Comparison of ENCODE assay signal across 32 mouse cellular contexts in genomic region chr5:125545090-125545489, GRCm38 (mm10). TPM values are rescaled to one million over a fixed set of nuclear protein-coding genes. Genes with fewer than 3 reads are reported as not detected.
DNase-seq lines count a peak whose midpoint lies in the region; ATAC-seq and TF ChIP-seq lines count a peak whose summit lies in the region.
"Had no signal": no experiment of that assay in that cellular context is flagged by ENCODE, and none has a peak within 500 bp of the region (broad histone marks: within the 10 kb centered on the region; RNA-seq: fewer than 3 reads in every experiment).

No protein-coding gene starts in this region.

- intact Hi-C loops in heart, adult 2 months (cut with DNase I) = no loop called here

- TF ChIP-seq EP300 in heart, adult 2 months (IDR thresholded peaks at IDR 0.05; ENCODE audit: insufficient read depth, low read depth, low read length) = no peak

- H3K9me3 ChIP-seq in lung, embryonic 14.5 days (ENCODE audit: low read depth, low read length) = no peaks in the 10 kb centered on the region
- H3K9me3 ChIP-seq: embryonic facial prominence, embryonic 15.5 days; kidney, embryonic 15.5 days; limb, embryonic 10.5 days; midbrain, embryonic 13.5 days; neural tube, embryonic 13.5 days; stomach, embryonic 15.5 days had no signal

- no peak for DNase-seq in heart, adult 2 months
- DNase-seq in heart, adult 18-20 months = no peak
- no peak for DNase-seq in lung, embryonic 14.5 days
- no peak for DNase-seq in lung, postnatal 10 days
- DNase-seq in R1 (ENCODE audit: low read depth, low spot score) = peak; percentile 82
- DNase-seq in c-Kit-positive CD71-positive TER-119-positive erythroid progenitor cells, embryonic 14.5 days (ENCODE audit: low spot score) = no peak
- no peak for DNase-seq in ovary, adult 18-20 months (ENCODE audit: low spot score)
- DNase-seq: adrenal gland, postnatal 14 days; cerebellum, adult 11 months; cerebellum, adult 9-11 months; gastrocnemius, postnatal 25 days; kidney, adult 11 months; kidney, postnatal 4 days; lung, adult 2 months; lung, postnatal 36 days; right cerebral cortex, adult 18-20 months; right cerebral cortex, postnatal 4 days had no signal

- H3K27me3 ChIP-seq in heart, adult 2 months (ENCODE audit: control insufficient read depth, insufficient read depth, low read length) = peaks cover 8% of the 10 kb centered on the region; the same call in 1 of the 2 replicates
- 0 out of 2 replicates have a peak, but pooled peaks cover 5% of the 10 kb centered on the region for H3K27me3 ChIP-seq in lung, embryonic 14.5 days (ENCODE audit: insufficient read depth, low read length)
- H3K27me3 ChIP-seq: midbrain, embryonic 13.5 days; stomach, embryonic 15.5 days had no signal

- no peak overlapping the region for H3K4me2 ChIP-seq in lung, embryonic 14.5 days
- H3K4me2 ChIP-seq: embryonic facial prominence, embryonic 15.5 days; heart, embryonic 11.5 days; kidney, embryonic 15.5 days; midbrain, embryonic 13.5 days; neural tube, embryonic 13.5 days; stomach, embryonic 15.5 days had no signal

- peak; percentile 14; the same call in 1 of the 2 replicates for TF ChIP-seq CTCF in heart, adult 2 months (IDR thresholded peaks at IDR 0.05)
- peak; percentile 23 for TF ChIP-seq CTCF in lung, embryonic 14.5 days (IDR thresholded peaks at IDR 0.05; ENCODE audit: low read depth)

- H3K4me3 ChIP-seq in heart, adult 2 months = no peak overlapping the region
- no peak overlapping the region for H3K4me3 ChIP-seq in lung, embryonic 14.5 days (ENCODE audit: low read depth, low read length)
- H3K4me3 ChIP-seq: embryonic facial prominence, embryonic 15.5 days; hindbrain, embryonic 10.5 days; kidney, embryonic 15.5 days; limb, embryonic 10.5 days; megakaryocyte, embryonic 14.5 days; midbrain, embryonic 13.5 days; neural tube, embryonic 13.5 days; stomach, embryonic 15.5 days had no signal

- H3K4me1 ChIP-seq in heart, adult 2 months (ENCODE audit: control insufficient read depth, insufficient read depth, low read length) = no peaks in the 10 kb centered on the region
- no peaks in the 10 kb centered on the region for H3K4me1 ChIP-seq in lung, embryonic 14.5 days (ENCODE audit: insufficient read depth)
- H3K4me1 ChIP-seq: megakaryocyte, embryonic 14.5 days; stomach, embryonic 15.5 days had no signal

- H3K27ac ChIP-seq in heart, adult 2 months = no peak overlapping the region
- no peak overlapping the region for H3K27ac ChIP-seq in lung, embryonic 14.5 days (ENCODE audit: low read depth)
- H3K27ac ChIP-seq: embryonic facial prominence, embryonic 15.5 days; hindbrain, embryonic 10.5 days; kidney, embryonic 15.5 days; limb, embryonic 10.5 days; midbrain, embryonic 13.5 days; neural tube, embryonic 13.5 days; stomach, embryonic 15.5 days had no signal

- 92% methylated on average over 2 of the region's 2 CpGs for WGBS in heart, adult 2 months
- WGBS in lung, embryonic 14.5 days = 95% methylated on average over 2 of the region's 2 CpGs

- no peaks in the 10 kb centered on the region for H3K79me2 ChIP-seq in heart, adult 2 months (replicated peaks; ENCODE audit: control insufficient read depth, insufficient read depth, low read length)

- no peaks in the 10 kb centered on the region for H3K36me3 ChIP-seq in heart, adult 2 months (ENCODE audit: control insufficient read depth, insufficient read depth, low read length)
- H3K36me3 ChIP-seq in lung, embryonic 14.5 days (ENCODE audit: insufficient read depth) = no peaks in the 10 kb centered on the region
- H3K36me3 ChIP-seq: embryonic facial prominence, embryonic 15.5 days; hindbrain, embryonic 10.5 days; kidney, embryonic 15.5 days; limb, embryonic 10.5 days; midbrain, embryonic 13.5 days; neural tube, embryonic 13.5 days; stomach, embryonic 15.5 days had no signal

- TF ChIP-seq POLR2A in heart, adult 2 months (IDR thresholded peaks at IDR 0.05; ENCODE audit: insufficient read depth, low read depth, low read length) = no peak

- H3K9ac ChIP-seq in heart, adult 2 months (ENCODE audit: low read depth, low read length) = no peak overlapping the region
- no peak overlapping the region for H3K9ac ChIP-seq in lung, embryonic 14.5 days
- H3K9ac ChIP-seq: embryonic facial prominence, embryonic 15.5 days; kidney, embryonic 15.5 days; midbrain, embryonic 13.5 days; neural tube, embryonic 13.5 days; stomach, embryonic 15.5 days had no signal

- no peak for ATAC-seq in lung, embryonic 14.5 days (ENCODE audit: insufficient read depth)
- ATAC-seq: CD4-positive, CD25-positive, alpha-beta regulatory T cell, adult 4 months; forebrain, embryonic 16.5 days; midbrain, embryonic 13.5 days had no signal

RNA-seq across cellular contexts. Expression of gene Tmem132b, which starts 13.5 kb away (rescaled TPM):
- not detected for total RNA-seq in heart, adult 2 months (2021)
- not detected in 2 replicates for polyA plus RNA-seq in heart, adult 2 months (2012; rRNA removed)
- total RNA-seq in heart, adult 18-20 months (2021) = not detected
- polyA plus RNA-seq in lung, embryonic 14.5 days (2014; fragmentation: Nextera tagmentation; extraction: Ambion mirVana) = not detected in 2 replicates
- total RNA-seq: common myeloid progenitor, adult 5-6 weeks; liver, adult 2 months had no signal
- polyA plus RNA-seq: heart, postnatal 0 days; liver, adult 2 months; thymus, postnatal 0 days had no signal
